Mouse (Mus musculus) bone marrow, adult 2 months (tissue): Measurements from ENCODE around the gene Gm20431.
"Not testable (repeated sequence)": the region's sequence is repeated elsewhere in the genome, so short reads cannot be mapped to it uniquely, and the experiment has no call there.

Experiments used
- CTCF ChIP-seq: fragments of 200-500 bp; IDR thresholded peaks from 2 replicates; pipeline ENCODE4 v1.5.1; 2011; ENCODE audit warnings: low read length, control low read depth; ENCODE audit not compliant: control insufficient read depth, insufficient read depth
- POLR2A ChIP-seq: fragments of 200-500 bp; IDR thresholded peaks from 2 replicates; pipeline ENCODE4 v1.6.1; 2011; ENCODE audit warnings: low read depth, mild to moderate bottlenecking, control low read depth, low read length, borderline replicate concordance; ENCODE audit not compliant: control insufficient read depth

DNA sequence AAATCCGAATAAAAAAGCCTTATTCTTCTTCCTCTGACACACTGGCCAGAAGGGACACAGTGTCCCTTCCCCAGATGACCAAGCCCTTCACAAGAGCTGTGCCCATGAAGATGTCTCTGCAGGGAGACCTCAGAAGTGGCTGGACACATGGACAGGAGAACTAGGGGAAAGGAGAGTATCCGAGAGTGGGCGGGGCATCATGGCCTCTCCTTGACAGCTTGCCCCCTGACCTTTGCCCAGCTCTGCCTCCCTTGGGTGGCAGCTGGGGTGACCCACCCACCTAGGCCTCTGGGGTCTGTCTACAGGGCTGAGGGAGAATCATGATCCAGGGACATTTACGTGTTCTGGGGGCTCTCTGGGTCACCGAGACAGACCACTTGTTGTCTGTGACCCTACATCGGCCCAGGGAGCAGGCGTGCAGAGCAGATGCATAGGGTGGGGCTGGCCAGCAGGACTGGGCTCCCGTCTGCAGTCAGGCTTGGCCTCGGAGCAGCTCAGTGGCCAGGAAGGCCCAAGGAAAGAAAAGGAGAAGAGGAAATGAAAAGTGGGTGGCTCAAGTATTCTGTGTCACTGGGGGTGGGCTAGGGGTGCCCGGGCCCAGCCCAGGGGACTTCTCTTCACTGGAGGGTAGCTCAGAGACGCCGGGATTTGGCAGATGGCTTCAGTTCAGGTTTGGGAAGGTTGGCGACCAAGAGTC is 17.8 kb downstream of the Gm20431 start:
- TF ChIP-seq CTCF, POLR2A: not testable (repeated sequence)
